Mouse (Mus musculus): ENCODE measurements around the gene Mon1b.

Gene Mon1b

DNA sequence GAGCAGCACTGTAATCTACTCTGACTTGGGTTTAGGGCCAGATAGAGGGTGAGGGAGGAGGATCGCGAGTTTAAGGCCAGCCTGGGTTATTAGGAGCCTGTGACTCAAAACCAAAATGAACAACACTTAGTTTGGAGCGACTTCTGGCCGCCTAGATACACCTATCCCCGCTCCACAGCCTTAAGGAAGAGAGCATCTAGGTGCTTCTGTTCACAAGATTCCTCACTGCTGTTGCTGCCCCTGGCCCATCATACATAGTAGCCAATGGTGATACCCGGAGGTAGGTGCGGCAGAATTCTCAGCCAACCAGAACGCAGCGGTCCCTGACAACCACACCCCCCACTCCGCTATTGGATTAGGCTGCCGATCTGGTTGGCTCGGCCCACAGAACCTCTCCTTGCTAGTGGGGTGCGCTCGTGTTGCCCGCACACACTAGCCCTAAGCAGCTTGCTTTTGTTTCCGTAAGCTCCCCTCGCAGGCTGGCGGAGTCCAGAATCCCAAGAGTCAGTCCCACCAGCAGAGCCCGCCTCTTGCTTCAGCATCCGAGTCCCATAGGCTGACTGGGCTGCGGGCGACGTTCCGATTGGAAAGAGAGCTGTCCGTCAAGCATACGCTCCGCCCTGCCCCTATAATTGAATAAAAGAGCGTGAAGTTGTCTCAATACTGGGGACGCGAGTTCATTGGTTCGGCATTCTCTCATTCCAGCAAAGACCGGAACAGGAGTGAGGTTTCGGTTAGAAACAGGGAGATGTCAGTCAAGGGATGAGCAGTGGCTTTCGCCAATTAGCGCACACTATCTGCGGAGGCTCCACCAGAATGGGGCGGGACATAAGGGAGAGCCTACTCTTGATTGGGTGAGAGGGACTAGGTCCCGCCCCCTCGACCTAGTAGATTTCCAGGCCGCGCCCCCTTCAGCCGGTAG is at the start of gene Mon1b:
TSS of gene Mon1b (plus strand) at position 918 of the 922 bp plus-strand sequence.
- DNase-seq = peak; percentile 99

DNA sequence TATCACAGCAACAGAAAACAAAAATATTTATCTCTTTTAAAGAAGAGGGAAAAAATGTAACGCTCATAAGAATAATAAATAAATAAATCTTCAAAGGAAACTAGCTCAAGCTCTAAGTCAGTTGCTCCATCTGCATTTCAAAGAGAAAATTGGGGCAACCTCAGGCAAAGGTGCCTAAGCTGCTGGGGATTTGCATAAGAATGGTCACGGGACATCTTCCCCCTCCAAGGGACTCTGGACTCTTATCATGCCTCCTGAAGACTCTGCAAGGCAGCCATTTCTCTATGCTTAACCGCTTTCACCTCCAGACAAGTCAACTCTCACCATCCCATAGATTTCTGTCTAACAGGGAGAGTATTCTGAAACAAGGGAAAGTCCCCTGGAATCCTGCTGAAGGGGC is 37.0 kb upstream of the Mon1b start:
- no peak for DNase-seq

DNA sequence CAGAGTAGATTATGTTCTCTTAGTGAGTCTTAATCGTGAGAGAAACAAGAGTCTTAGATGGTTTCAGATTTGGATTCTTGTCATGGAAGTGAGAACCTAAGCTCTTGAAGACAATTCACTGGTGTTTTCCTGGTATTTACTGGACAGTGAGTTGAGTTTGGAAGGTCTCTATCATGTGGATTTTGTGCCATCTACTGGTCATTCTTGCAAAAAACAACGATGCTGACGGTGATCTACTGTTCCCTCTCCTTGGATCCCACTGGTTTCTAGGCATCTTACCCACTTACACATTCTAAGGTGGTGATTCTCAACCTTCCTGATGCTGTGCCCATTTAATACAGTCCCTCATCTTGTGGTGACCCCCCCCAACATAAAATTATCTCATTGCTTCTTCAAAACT is 2.8 kb upstream of the Mon1b start:
- peak; percentile 79 for DNase-seq

DNA sequence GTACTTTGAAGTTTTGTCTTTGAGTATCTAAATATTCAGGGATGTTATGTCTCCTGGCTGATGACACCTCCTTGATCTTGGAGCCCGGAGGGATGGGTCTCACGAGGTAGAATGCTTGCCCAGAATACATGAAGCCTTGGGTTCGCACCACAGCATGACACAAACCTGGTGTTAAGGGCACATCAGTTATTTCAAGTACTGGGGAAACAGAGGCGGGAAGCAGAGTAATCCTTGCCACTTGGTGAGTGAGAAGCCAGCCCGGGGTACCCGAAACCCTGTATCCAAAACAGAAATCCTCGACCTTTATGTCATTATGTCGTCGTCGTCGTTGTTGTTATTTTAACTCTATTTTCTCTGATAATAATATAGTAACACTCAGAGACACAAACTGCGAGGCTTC is 1.2 kb upstream of the Mon1b start:
- no peak for DNase-seq

DNA sequence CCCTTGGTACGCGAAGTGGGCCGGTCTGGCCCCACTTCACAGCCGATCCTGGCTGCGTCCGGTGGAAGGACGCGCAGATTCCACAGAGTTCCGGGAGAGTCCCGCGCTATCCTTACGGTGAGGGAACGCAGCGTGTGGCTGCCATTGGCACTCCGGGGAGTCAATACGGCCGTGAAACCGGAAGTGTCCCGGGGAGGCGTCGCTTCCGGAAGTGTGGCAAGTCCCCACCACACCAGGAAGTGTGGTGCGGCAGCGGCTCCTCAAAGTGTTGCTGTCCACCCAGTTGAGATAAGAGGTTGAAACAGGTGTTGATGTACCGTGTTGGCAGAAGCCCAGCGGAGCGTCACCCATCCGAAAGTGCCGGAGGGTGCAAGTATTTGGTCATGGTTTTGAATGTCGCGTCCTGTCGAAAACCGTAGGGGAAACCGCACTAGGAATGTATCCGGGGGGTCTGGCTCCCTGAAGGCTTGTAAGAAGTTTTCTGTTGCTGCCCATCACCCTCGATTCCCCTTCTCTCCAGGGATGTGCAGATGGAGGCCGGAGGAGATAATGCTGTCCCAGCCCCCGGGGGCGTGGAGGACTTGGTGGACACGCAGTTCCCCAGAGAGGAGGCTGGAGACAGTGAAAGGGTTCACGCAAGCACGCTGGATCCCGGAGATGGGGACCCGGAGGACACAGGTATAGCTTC is 349 bp downstream of the Mon1b start:
- DNase-seq = no peak

DNA sequence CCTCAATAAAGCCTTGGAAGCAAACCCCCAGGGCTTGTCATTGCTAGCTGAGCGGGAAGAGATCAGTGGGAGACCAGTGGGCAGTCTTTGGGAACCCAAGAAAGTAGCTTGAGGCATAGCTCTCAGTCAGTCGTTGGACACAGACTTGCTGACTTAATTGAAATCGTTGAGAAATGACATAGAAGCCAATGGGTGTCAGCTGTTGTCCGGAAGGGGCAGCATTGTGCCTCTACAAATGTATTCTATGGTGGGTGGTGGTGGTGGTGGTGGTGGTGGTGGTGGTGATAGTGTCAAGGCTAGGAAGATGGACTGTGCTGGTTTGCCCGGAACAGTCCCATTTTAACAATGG is 867 bp downstream of the Mon1b start:
- no peak for DNase-seq

DNA sequence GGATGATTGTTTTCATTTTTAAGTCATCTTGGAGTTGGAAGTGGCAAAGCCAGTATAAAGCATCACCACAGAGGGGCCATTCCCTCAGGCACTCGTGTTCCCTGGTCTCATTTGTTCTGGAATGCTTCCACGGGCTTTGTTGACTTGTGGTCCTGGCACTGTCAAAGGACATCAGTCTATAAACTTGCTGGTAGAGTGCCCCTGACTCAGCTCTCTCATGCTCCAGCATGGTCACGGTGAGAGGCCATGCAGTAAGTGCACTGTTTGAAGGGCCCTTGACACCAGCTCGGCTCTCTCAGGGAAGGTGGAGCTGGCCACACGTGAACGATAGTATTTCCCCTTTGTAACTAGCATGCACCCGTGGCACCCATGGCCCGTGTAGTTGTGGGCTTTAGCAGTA is 5.0 kb downstream of the Mon1b start:
- no peak for DNase-seq

DNA sequence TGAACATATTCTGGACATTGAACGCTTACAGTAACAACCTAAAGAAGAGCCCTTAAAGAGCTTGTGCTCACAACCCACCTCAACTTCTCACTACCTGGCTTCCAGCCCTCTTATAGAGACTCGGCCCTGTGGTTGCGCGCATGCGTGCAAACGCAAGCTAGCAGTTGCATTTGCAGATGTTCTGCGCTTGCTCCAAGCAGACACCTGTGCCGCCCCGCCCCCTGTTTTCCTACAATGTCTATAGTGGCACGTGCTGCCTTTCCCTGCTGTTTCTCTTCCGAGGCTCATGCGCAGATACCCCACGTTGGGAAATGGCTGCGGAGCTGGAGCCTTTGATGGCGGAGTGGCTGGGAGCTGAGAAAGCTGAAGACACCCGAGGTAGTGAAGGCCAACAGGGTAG is 7.5 kb downstream of the Mon1b start, which contains the start of gene Syce1l:
TSS of gene Syce1l (plus strand) at position 288 of the 400 bp plus-strand sequence.
- no peak for DNase-seq

DNA sequence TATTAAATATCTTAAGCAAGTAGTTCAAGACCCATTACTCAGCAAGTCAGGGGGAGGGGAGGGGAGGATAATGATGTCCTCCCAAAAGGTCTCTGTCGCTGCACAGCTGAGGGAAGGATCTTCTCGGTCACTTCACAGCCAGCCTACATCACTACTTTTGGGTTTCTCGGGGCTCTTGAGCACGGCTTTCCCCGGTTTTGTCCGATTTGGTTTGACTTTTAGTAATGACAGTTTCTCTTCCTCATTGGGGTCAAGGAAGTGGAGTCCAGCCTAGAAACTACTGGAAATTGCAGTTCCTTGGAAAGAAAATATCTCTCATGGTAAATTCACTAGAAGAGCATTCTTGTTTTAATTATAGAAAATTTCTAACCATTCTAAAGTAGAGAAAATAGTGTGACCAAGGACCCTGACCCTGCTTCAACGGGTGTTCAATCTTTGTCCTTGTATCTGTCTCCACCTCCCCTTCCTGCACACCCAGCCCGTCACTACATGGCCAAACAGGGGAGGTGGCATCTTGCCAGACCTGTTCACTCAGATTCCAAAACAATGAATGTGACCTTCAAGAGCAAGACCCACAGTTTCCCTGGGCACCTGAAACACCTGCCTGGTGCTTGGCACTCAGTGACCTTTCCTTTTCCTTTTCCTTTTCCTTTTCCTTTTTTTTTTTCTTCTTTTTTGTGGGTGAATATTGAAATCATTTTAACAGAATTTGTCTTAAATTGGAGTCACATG is 8.3 kb downstream of the Mon1b start:
- DNase-seq = no peak

DNA sequence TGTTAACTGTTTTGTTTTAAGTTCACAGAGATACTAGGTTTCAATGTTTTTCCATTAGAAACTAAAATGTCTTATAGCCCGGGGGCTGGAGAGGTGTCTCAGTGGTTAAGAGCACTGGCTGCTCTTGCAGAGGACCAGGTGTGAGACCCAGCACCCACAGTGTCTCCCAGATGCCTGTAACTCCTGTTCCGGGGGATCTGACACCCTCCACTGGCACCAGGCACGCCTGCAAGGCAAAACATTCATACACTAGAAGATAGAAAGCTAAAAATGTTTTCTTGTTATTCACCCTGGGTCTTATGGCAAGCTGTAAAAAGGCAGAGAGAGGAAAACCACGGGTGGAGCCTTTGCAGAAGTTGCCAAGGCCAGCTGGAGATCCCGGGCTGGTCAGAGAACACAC is 9.8 kb downstream of the Mon1b start:
- DNase-seq = no peak

DNA sequence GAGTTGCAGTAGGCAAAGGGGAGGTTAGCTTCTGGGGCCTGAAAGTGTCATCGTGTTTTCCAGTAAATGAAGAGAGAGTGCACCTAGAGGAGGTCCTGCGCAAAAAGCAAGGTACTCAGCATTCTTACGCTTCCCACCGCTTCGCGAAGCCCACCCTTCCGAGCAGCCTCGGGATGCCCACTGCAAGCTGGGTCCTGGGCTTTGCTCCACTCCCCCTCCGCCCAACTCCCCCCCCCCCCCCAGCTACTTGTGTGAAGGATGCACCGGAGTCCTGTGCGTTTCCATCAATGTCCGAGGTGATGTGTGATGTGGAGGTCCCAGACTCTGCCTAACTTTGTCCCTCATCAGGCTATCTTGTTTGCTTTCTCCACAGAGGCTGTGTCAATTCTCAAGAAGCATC is 17.1 kb downstream of the Mon1b start:
- no peak for DNase-seq

DNA sequence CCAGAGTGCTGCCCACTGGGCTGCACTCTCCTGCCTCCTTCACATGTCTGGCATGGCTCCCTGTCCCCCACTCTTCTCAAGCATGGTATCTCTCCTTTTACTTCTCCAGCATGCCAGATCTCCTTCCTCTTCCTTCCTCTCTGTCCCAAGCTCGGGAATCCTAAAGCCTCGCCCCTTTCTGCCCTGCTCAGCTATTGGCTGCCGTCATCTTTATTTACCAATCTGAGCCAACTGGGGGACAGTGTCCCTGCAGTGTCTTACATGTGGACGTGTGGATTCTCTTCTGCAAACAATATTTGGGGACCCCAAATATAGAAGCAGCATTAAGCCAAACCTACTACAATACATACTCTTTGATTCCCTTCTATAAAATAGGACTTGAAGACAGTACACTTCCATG is 17.8 kb downstream of the Mon1b start:
- no peak for DNase-seq

DNA sequence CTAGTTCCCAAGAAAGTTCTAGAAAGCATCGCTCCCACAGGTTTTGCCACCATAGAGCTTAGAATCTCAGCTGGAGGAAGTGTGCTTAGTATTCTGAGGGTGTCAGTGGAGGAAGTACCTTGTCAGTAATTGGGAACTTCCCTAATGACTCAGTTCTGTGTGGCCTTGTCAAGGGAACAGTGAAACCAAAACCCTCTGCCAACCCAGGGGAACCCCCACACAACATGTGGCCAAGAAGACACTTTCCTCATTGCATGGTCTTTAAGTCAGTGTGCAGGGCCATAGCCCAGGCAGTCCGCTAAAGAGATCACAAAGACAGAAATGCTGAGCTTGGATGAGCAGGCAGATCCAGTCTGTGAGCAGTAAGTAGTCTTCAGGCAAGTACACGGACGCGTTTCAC is 20.8 kb downstream of the Mon1b start:
- no peak for DNase-seq

DNA sequence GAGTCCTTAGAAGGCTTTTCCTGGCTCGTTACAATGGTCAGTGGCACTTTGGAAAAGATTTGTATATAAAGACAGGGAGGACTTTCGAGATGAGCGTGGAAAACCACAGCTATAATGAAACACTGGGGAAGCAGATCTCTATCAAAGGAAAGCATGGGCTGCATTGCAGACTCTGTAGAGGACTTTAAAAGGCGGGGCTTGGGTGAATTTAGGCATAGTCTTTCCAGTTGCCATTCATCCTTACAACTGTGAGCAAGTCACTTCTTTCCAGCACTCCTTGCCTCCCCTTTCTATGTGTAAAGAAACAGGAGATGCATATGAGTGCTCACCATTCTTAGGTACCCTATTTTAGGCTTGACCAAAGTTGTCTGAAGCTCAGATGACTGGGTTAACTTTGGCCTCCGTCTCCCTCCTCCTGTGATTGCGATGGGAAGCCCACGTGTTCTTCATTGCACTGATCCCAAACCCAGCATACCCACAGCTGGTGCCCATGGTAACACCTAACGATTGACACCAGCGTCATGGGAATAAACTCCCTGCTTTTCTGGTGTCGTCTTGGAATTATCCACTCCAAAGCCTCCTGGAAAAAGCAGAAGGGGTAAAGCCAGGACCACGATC is 21.4 kb downstream of the Mon1b start:
- no peak for DNase-seq

DNA sequence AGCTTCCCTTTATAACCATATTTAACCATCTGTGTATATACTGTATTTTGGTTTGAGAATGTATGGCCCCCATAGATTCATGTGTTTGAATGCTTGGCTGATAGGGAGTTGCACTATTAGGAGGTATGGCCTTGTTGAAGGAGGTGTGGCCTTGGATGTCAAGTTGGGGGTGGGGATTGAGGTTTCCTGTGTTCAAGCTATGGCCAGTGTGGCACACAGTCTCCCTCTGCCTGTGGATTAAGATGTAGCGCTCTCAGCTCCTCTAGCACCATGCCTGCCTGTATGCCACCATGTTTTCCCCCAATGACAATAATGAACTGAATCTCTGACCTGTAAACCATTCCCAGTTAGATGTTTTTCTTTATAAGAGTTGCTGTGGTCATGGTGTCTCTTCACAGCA is 24.7 kb downstream of the Mon1b start:
- DNase-seq = no peak

DNA sequence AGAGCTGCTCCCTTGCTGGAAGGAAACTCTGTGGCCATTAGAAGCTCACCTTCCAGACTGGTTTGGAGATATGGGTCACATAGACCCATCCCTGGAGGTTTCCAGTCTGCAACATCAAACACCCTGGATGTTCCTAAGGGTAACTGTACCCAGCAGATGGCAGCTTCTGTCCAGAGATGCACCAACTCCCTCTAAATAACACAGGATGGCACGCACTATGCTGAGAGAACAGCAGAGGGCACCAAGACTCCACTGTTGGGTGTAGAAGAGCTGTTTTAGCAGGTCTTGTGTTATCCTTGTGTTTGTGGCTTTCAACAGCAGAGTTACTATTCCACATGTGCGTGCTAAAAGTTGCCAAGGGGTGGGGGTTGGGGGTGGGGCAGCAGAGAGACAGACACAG is 29.2 kb downstream of the Mon1b start:
- peak; percentile 92 for DNase-seq

DNA sequence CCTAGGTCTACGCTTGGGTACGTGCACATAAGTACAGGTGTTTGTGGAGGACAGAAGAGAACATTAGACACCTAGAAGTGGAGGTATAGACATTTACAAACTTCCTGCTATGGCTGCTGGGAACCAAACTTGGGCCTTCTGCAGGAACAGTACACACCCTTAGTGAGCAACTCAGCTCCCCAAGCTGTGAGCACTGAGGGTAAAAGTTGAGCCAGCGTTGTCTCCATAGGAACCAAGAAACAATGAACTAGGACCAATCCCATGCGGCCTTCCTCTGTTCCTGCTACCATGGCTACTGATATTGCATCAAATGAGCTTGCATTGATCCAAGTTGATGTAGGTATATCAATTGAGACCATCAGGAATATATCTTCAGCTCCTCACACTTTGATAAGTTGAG is 29.6 kb downstream of the Mon1b start:
- DNase-seq = peak; percentile 56

DNA sequence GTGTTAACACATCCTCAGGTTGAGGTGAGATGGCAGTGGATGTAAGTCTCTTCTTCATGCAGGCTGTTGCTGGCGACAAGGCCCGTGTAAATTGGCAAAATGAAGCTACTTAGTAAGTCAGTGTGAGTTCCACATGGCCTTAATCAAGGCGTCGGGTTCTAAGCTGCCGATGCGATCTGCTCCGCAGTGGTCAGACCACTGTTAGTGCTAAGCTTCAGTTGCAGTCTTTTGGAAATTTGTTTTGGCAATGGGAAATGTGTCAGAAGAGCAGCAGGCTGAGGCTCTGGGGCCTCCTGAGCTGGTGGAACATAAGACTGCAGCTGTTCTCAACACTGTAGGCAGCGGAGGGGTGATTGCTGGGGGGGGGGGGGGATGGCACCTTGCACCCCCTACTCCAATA is 30.6 kb downstream of the Mon1b start:
- DNase-seq = peak; percentile 13

DNA sequence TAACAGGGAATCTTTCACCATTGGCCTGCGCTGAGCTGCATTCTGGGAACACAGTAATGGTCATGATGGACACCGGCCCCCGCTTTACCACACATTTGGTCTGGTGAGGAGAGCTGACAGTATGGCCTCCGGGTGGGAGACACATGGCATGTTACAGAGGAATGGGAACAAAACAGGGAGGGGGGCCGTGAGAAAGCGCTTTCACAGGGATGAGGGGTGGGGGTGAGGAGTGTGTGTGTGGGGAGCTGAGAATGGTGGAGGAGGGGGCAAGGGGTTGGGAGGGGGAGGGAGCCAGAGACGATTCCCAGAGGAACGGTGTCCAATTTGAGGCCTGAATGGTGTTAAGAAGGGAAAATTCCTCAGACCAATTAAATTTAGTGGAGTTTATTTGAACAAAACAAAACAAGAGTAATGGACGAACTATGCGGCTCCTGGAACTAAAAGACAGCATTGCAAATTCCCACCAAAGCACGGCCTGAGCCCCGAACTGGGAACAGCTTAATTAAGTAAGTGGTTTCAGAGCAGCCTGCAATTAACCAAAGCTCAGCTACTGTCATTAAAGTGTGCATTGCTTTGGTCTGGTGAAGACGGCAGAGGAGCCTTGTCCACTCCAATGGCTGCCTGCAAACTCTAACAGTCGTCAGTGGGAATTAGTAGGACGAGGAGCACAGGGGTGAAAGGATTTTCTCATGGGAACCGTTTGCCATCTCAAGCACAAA is 31.5 kb downstream of the Mon1b start:
- peak; percentile 61 for DNase-seq

DNA sequence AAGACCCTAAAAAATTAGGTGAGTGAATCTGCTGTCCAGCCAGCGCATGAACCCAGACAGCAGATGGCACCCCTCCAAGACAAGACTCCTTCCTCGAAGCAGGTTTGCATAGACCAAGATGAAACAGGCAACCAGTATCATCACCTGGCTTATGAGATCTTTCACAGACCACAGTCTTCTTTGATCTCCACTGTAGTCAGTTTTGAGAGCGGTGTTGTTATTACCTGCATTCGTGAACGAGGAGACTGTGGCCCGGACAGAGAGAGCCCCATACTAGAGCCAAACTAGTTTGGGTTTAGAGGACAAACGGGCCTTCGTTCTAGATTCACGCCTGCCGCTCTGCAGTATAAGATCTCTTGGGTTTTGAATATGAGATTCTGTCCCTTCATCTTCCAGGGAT is 34.5 kb downstream of the Mon1b start:
- no peak for DNase-seq

DNA sequence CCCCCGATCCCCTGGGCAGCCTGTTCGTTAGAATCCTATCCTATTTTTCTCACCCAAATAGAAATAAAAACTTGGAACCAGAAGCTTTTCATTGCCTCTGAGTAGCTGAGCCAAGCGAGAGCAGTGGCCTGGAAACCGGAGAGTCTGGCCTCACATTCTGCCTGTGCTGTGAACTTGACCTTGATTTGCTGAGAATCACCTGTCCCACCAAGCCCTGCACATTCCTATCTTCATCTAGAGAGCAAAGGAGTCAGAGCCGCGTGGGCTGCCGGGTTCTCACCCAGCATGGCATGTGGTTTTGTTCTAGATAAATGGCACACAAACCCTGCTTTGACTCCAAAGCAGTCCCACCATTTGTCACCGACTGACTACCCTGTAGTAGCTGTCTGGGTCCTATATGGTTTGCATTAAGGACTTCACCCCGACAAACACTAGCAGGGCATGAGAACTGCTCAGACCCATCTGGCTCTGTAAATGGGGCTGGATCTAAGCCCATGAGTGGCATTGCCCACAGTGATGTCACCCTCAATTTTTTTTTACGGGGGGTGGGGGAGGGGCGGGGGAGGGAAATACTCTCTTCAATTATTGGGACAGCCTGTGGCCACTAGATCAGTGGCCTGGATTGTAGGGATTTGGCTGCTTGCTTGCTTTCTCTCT is 37.3 kb downstream of the Mon1b start:
- DNase-seq = peak; percentile 63

DNA sequence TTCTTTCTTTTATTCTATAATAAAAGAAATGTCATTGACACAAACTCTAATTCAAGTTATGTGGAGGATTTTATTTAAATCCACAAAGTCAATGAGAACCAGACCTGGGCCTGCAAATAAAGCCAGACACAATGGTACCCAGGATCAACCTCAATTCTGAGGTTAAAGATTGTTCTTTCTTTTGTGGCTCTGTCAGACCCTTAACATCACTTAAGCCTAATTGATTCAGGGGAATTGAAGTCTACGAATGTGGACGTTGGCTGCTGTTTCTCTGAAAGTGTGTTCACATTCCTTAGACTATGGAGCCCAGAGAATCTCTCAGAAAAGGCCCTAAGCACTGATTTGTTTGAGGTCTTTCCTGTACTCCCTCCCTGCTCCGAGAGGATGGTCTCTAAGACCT is 37.9 kb downstream of the Mon1b start:
- peak; percentile 19 for DNase-seq

Measured in retina, postnatal 1 day (tissue).